Mouse (Mus musculus) limb, embryonic 12.5 days (tissue): ENCODE data around the gene Fam131a. TPM values are rescaled to one million over a fixed set of nuclear protein-coding genes. Genes with fewer than 3 reads are reported as not detected.

ENCODE experiments used
- polyA plus RNA-seq: library from polyadenylated mRNA; unstranded; fragments of >200 nt; fragmentation: Nextera tagmentation; extraction: Ambion mirVana; gene quantifications from 2 replicates; pipeline ENCODE4 v1.2.1, GENCODE M21; 2016

Gene Fam131a
- polyA plus RNA-seq, 1 experiment from 2014 or later, result 5.3 TPM

Other genes starting within 250 kb of the Fam131a start
- gene Eif2b5, start 194.4 kb upstream of the Fam131a start, polyA plus RNA-seq, result 140 and 144 TPM in 2 replicates
- gene Dvl3, start 176.3 kb upstream of the Fam131a start, polyA plus RNA-seq, result 27.8 and 35.3 TPM in 2 replicates
- 616 and 634 TPM in 2 replicates for gene Ap2m1, start 157.8 kb upstream of the Fam131a start, polyA plus RNA-seq
- gene Abcf3, start 144.7 kb upstream of the Fam131a start, polyA plus RNA-seq, result 68.9 and 69.8 TPM in 2 replicates
- 0.93 and 1.2 TPM in 2 replicates for gene Vwa5b2, start 103.8 kb upstream of the Fam131a start, polyA plus RNA-seq
- gene Eef1akmt4, start 81.6 kb upstream of the Fam131a start, polyA plus RNA-seq, result 32.7 and 36.6 TPM in 2 replicates
- gene Gm49333, start 81.6 kb upstream of the Fam131a start, polyA plus RNA-seq, result not detected in 2 replicates
- gene Alg3, start 81.5 kb upstream of the Fam131a start, polyA plus RNA-seq, result 35.5 and 42.5 TPM in 2 replicates
- gene Camk2n2, start 72.0 kb upstream of the Fam131a start, polyA plus RNA-seq, result 1.1 and 1.2 TPM in 2 replicates
- 5.9 TPM in 2 replicates for gene Ece2, start 63.4 kb upstream of the Fam131a start, polyA plus RNA-seq
- gene Psmd2, start 41.6 kb upstream of the Fam131a start, polyA plus RNA-seq, result 414 and 424 TPM in 2 replicates
- 204 and 218 TPM in 2 replicates for gene Eif4g1, start 24.9 kb upstream of the Fam131a start, polyA plus RNA-seq
- 114 and 118 TPM in 2 replicates for gene Polr2h, start 24.4 kb downstream of the Fam131a start, polyA plus RNA-seq
- gene Clcn2, start 24.5 kb downstream of the Fam131a start, polyA plus RNA-seq, result 31.1 and 31.9 TPM in 2 replicates
- gene Chrd, start 39.9 kb downstream of the Fam131a start, polyA plus RNA-seq, result 5.0 and 5.1 TPM in 2 replicates
- gene Thpo, start 41.3 kb downstream of the Fam131a start, polyA plus RNA-seq, result 0.48 and 0.56 TPM in 2 replicates